Mouse (Mus musculus) ES-E14 (cell line): ENCODE data around the gene Arl8a.

Source experiments
- CHD2 ChIP-seq: IDR thresholded peaks from 2 replicates; pipeline ENCODE4 v1.6.1; 2014; ENCODE audit warnings: mild to moderate bottlenecking, low read depth, low read length, inconsistent platforms
- ZC3H11A ChIP-seq: IDR thresholded peaks from 2 replicates; pipeline ENCODE4 v1.6.1; 2012; ENCODE audit warnings: low read depth, mild to moderate bottlenecking, inconsistent platforms, low read length, borderline replicate concordance
- ZNF384 ChIP-seq: IDR thresholded peaks from 2 replicates; pipeline ENCODE4 v1.6.1; 2012; ENCODE audit warnings: low read depth, low read length, inconsistent platforms

DNA sequence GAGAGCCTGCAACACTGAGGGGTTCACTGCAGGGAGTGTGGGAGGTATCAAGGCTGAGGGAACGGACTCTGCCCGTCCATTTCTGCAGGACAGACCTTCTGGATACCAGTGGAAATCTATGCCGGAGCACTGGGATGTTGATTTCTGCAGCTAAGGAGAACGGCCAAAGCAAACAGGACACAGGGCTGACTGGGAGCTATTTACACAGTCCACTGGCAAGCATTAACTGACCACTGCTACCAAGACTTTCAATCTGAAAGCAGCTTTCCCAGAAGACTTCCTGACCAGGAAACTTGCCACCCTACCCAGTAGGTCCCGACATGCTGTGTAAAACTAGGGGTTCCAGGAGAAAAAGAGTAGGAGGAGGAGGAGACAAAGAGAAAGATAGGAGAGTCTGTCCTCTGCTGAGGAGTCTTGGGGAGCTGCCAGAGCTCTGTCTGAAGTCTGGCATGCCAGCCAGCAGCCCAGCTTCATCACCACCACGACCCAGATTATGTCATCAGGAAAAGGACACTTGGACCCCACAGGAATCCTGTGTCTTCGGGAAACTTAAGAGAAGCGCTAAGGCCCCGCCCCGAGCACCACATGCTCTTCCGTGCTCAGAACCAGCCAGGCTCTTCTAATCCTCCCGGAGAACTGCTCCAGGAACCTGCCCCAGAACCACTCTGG is 23.1 kb downstream of the Arl8a start:
- TF ChIP-seq CHD2, result no peak
- TF ChIP-seq ZC3H11A, result no peak
- TF ChIP-seq ZNF384, result no peak
